Mouse (Mus musculus) heart, adult 2 months (tissue): Measurements from ENCODE around the gene Tex48.

Experiments
- CTCF ChIP-seq: fragments of 200-600 bp; IDR thresholded peaks from 2 replicates; pipeline ENCODE4 v1.8.1; 2022; ENCODE audit warnings: antibody characterized with exemption, mild to moderate bottlenecking, moderate library complexity
- POLR2A ChIP-seq: fragments of 200-500 bp; IDR thresholded peaks from 2 replicates; pipeline ENCODE4 v1.6.1; 2011; ENCODE audit warnings: mild to moderate bottlenecking, low read depth, low read length, control low read depth; ENCODE audit not compliant: insufficient read depth

- TF ChIP-seq POLR2A = no peak
- no peak for TF ChIP-seq CTCF
These were observed 21.4 kb downstream of the Tex48 start for GRCm38 (mm10) chr4:63600786-63601185.
